Mouse (Mus musculus): Measurements from ENCODE around the gene Fkbp15.
A peak's percentile ranks its signal among the peaks of the same experiment; 100 is the strongest.
"Not testable (repeated sequence)": the region's sequence is repeated elsewhere in the genome, so short reads cannot be mapped to it uniquely, and the experiment has no call there.

Fkbp15 gene

DNA sequence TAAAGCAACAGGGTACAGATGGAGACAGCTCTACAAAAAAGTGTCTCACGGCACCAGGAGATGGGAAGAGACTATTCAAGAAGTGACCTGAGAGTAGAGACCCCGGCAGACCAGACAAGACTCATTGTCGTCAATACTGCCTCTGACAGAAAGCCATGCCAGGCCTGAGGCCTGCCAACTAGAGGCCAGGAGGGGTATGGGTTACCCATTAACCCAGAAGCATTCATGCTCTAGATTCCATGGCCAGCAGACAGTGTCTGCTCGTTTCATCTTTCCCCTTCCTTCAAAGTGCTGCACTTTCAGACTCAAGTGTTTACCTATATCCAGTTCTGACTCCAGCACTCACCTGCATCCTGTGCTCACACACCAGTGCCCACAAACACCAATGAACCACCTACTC, 82.3 kb downstream of the Fkbp15 start:
- no peak for DNase-seq (ENCODE audit: low spot score)

DNA sequence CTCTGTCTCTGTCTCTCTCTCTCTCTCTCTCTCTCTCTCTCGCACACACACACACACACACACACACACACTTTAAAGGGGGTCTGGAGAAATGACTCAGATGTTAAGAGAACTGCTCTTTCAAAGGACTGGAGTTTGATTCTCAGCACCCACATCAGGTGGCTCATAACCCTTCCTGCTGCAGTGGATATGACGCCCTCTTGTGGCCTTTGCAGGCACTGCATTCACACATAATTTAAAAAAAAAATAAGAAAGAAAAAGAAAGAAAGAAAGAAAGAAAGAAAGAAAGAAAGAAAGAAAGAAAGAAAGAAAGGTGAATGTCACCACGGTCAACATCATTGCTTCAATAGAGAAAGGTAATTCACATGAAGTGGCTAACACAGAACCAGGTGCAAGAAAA, 83.1 kb downstream of the Fkbp15 start:
- DNase-seq (ENCODE audit: low spot score), result no peak

DNA sequence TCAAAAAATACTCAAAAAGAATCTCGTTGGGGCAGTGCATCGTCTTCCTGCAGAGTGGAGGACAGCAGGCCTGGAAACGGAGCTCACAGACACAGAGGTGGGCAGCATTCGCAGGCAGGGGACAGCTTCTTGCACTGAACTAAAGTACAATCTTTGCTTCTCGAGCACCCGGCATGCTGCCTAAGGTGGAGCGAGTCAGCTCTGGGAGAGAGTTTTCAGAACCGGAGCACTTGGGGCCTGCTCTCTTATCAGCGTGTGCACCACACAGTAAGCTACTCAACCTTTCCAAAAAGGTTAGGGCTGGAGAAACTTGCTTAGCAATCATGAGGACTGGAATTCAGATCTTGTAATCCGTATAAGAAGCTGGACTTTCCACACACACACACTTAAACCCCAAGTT, 83.7 kb downstream of the Fkbp15 start:
- no peak for DNase-seq (ENCODE audit: low spot score)

DNA sequence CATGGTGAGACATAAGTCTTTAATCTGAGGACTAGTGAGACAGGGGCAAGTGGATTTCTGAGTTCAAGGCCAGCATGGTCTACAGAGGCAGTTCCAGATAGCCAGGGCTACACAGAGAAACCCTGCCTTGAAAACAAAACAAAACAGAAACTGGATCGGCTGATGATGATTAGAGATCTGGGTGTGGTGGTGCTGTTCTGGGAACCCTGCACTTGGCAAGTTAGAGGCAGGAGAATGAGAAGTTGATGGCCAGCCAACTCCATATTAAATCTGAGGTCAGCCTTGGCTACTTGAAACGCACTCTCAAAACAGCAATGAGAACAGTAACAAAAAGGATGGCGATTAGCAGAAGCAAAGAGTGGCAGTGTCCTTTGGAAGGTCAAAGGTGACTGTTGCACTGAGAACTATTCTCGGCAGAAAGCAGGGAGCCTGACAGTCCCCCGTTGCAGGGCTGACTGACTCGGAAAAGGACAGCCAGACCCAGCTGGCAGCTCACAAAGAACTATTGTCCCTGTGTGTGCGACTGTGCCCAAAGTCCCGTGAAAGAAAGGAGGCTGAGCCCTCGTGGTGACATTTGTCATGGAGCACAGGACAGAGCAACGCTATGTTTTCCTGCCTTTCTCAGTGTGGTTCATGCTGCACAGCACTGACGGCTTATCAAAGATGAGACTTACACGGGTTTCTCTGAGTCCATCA, 85.4 kb downstream of the Fkbp15 start:
- DNase-seq (ENCODE audit: low spot score), result no peak

DNA sequence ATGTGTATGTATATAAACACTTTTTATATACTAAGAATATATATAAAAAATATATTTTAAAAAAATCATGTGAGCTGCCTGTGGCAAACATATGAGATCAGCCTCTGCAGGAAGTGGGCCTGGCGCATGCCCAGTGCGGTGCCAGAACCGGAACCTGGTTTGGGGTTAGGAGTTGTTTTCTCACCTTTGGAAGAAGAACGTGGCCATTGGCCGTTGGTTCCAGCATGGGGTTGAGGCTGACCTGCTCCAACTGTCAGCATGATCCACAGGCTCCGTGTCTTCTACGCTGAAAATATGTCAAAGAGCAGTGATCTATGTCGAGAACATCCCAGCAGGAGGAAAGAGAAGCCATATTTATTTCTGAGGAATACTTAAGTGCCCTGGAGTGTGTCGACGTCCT, 86.4 kb downstream of the Fkbp15 start:
- DNase-seq (ENCODE audit: low spot score), result no peak

DNA sequence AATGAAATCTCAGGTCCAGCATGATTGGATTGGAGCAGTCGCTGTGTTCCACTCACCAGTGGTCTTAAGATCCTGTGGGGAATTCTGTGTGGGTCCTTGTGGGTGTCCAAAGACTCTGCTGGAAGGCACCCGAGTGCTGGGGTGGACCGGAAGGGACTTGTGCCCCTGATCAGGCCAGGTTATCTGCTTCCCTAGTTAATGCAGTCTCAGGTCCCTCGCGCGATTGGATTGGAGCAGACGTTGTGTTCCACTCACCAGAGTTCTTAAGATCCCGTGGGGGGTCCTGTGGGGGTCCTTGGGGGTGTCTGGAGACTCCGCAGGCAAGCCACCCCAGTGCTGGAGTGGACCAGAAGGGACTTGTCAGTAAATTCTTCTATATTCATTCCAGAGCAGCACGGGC, 87.7 kb downstream of the Fkbp15 start:
- DNase-seq (ENCODE audit: low spot score), result no peak

DNA sequence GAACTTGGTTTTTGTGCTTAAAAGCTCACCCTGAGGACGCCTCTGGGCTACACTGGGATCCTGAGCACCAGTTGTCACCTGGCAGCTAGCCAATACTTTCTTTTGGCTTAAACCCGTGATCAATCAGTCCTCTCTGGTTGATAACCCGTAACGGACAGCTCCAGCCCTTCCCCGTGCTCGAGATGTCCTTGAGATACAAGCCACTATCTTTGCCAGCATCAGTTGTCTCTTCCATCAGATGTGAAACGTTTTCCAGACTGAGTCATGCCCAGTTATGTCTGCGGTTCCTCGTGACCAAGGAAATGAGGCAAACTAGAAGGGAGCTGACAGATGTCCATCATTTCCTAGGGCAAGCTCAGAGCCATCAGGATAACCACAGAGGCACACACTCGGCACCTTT, 93.2 kb downstream of the Fkbp15 start:
- no peak for DNase-seq (ENCODE audit: low spot score)

DNA sequence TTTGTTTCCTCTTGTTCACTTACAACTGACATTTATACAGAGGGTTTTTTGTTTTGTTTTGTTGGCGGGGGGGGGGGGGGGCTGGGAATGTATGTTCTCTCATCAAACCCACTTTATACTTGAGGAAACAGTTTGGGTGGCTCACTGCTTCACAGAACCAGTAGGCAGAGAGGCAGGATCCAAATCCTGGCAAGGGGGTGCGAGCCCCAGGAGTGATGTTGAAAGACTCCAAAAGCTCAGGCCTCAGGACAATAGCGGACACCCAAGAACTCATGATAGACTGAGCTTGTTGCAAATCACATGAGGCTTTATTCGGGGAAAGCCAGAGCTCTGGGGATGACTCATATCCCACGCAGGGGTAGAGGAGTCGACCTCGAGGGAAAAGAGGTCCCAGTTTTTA, 94.3 kb downstream of the Fkbp15 start:
- not testable (repeated sequence) for DNase-seq (ENCODE audit: low spot score)

DNA sequence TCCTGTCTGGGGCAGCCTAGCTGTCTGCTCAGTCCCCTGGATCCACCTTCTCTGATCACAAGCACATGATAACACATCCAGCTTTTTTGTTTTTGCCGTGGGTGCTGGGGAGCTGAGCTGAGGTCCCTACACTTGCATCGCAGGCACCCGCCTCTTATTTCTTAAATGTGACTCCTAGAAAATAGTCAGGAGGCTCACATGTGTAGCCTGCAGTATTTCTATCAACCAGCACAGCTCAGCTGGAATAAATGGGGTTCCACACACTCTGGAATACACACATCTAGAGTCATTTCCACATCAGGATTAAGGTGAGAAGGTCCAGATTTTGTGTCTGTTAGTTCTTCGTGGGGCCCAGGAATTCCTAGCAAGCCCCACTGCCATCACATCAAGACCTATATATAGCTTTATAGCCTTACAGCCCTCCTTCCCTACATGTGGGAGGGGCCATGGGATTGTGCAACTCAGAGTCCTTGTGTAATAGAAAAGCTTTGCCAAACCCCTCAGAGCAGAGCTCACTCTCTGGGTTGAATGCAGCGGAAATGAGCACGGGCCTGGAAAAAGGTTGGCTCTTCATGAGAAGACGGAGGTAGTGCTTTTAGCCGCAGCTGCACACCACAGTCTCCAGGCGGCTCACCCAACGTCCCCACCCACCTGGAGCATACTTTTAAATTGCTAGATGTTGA, 95.1 kb downstream of the Fkbp15 start:
- no peak for DNase-seq (ENCODE audit: low spot score)

DNA sequence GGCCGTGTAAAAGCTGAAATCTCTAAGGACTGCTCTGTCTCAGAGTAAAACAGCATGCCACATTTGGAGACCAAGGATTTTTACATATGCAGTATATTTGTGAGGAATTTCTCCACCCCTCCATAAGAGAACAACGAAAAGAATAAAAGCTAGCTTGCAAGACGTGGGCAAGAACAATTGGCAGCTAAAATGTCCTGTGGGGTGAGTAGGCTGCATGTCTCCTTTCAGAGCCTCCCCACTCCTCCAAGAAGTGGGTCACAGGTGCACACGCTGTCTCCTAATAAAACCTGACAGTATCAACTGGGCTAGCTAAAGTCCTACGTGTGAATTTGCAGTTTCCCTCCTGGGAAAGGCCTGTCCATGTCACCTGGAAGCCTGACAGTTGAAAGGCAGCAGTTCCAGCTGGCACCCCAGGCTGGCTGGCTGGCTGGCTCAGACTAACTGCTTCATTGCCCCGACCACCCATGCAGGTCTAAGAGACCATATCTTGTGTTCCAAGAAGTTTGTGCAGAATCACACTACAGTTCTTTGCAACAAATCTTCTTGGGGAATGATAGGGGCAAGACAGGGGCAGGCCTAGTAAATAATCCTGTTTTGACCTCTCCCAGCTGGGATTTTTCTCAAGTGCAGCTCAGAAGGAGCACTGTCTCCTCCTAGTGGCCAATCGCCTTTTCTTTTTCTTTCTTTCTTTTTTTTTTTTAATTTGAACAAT, 97.1 kb downstream of the Fkbp15 start:
- no peak for DNase-seq (ENCODE audit: low spot score)

DNA sequence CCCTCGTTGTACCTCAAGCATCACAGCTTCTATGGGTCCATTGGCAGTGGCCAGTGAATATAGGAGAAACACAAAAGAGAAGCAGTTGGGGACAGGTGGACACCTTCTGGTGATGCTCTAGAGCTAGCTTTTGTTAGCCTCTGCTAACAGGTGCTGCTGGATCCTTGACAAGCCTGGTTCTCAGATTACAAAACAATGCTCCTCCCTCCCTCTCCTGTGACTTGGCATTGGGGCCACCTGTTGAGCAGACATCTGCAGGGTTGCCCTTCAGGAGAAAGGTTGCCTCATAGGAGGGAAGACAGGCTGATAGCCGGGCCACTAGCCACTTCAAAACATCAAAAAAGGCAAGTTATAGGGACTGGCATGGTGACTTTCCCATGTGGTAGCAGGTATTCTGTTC, 98.1 kb downstream of the Fkbp15 start, which contains the start of gene Slc31a2:
Gene Slc31a2 (plus strand): TSS at position 287 of the 400 bp plus-strand sequence.
- no peak for DNase-seq (ENCODE audit: low spot score)

DNA sequence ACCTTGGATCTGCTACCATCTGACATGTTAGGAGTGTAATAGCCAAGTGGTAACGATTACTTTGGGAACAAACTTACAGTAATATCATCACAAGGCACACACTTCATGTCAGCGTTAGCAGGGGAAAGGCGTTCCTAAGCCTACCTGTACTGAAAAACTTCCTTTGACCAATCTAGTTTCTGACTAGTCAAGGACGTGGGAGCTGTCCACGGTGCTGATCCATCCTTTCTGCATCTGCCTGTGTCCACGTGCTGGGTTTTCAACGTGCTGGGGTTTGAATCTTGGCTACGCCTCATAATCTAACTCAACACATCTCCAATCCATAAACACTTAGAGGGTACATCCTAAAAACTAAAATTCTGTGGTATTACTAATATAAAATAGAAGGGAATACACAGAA, 103.4 kb downstream of the Fkbp15 start:
- peak; percentile 13 for DNase-seq (ENCODE audit: low spot score)

DNA sequence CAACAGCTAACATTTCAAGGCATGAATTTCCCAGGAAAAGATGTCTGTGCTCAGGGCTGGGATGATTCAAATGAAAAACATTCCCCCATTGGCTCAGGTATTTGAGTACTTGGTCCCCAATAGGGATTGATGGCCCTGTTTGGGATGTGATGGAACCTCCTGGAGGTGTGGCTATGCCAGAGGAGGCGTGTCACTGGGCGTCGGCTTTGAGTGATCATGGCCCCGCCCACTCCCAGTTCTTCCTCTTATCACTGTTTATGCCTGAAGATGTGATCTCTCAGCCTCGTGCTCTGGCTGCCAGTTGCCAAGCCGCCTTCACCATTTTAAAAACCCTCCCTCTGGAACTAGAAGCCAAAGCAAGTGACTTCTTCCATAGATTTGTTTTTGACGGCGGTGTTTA, 105.8 kb downstream of the Fkbp15 start:
- no peak for DNase-seq (ENCODE audit: low spot score)

DNA sequence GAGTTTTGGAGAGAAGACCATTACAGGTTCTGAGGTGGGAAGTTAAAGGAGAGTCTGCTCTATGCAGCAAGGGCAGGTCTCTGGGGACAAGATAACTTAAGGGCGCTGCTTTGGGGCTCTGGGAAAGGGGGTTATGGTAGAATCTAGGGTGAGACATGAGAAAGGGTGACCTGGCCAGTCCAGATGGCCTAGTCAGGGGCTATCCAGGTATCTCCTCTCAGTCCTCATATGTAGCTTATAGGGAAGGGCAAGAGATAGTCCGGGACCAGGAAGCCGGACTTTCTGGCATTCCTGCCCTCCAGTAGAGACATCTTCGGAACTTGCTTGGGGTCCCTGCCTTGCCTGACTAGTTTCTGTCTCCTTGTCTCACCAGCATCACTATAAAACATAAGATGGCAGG, 108.6 kb downstream of the Fkbp15 start:
- DNase-seq (ENCODE audit: low spot score), result no peak

DNA sequence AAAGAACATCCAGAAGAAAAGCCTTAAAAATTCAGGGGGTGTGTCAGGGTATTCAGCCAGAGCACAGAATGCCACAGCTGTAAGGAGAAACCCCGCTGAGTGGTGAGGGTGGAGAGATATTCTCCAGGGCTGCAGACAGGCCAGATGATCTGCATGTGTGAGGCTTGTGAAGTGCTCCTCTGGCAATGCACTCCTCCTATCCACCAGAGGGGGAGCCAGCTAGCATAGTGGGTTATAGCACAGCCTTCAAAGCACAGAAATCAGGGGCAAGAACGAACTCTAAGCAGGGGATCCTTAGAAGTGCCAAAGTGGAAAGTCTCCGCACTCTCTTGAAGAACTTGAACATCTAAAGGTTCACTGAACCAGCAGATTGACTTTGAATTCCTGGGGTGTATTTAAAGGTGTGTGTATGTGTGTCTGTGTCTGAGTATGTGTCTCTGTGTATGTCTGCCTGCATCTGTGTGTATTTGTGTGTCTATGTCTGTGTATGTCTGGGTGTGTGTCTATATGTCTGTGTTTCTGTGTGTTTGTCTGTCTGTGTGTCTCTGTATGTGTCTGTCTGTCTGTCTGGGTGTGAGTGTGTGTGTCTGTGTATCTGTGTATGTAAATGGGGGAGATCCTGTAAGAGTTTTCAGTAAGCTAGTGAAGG, 109.3 kb downstream of the Fkbp15 start:
- DNase-seq (ENCODE audit: low spot score), result no peak

Data from c-Kit-positive CD71-positive TER-119-positive erythroid progenitor cells, embryonic 14.5 days (primary cell).